Mouse (Mus musculus) embryonic facial prominence, embryonic 14.5 days (tissue): ENCODE data around the gene Ears2. TPM values are rescaled to one million over a fixed set of nuclear protein-coding genes. Genes with fewer than 3 reads are reported as not detected.
"Not testable (repeated sequence)": the region's sequence is repeated elsewhere in the genome, so short reads cannot be mapped to it uniquely, and the experiment has no call there.

Experiments
- ATAC-seq: fragments of 200-750 bp; cut with Nextera tagmentation; 2 replicates; pipeline ENCODE4 v1.8.0; 2017; ENCODE audit warnings: low read depth, moderate number of reproducible peaks, moderate TSS enrichment
- DNase-seq: peaks from one replicate; pipeline ENCODE4 v3.0.0-alpha.2; 2015; ENCODE audit warnings: low spot score
- H3K27ac ChIP-seq: fragments of 300-500 bp; sonication (generic); replicated peaks from 2 replicates; pipeline ENCODE4 v1.5.1; 2014; ENCODE audit warnings: low read depth, mild to moderate bottlenecking, low read length, moderate library complexity
- H3K27me3 ChIP-seq: fragments of 300-500 bp; sonication (generic); replicated peaks from 2 replicates; pipeline ENCODE4 v1.6.1; 2014; ENCODE audit warnings: low read length; ENCODE audit not compliant: control insufficient read depth, insufficient read depth
- H3K36me3 ChIP-seq: fragments of 300-500 bp; sonication (generic); 2 replicates; pipeline ENCODE4 v1.6.1; 2014; ENCODE audit warnings: low read length, mixed read lengths; ENCODE audit not compliant: control insufficient read depth, insufficient read depth
- H3K4me1 ChIP-seq: fragments of 300-500 bp; sonication (generic); 2 replicates; pipeline ENCODE4 v1.6.1; 2014; ENCODE audit warnings: antibody characterized with exemption, low read length; ENCODE audit not compliant: control insufficient read depth, insufficient read depth
- H3K4me2 ChIP-seq: fragments of 300-500 bp; sonication (generic); 2 replicates; pipeline ENCODE4 v1.6.1; 2014; ENCODE audit warnings: low read depth, mild to moderate bottlenecking, low read length, moderate library complexity, mixed read lengths
- H3K4me3 ChIP-seq: fragments of 300-500 bp; sonication (generic); 2 replicates; pipeline ENCODE4 v1.5.1; 2014; ENCODE audit warnings: low read depth, mild to moderate bottlenecking, low read length
- H3K9ac ChIP-seq: fragments of 300-500 bp; sonication (generic); 2 replicates; pipeline ENCODE4 v1.6.1; 2014; ENCODE audit warnings: low read depth, mild to moderate bottlenecking, low read length, moderate library complexity, mixed read lengths
- H3K9me3 ChIP-seq: fragments of 300-500 bp; sonication (generic); 2 replicates; pipeline ENCODE4 v1.6.1; 2016; ENCODE audit warnings: low read length; ENCODE audit not compliant: control insufficient read depth
- WGBS: fragments of 180-500 bp; shearing (Covaris S2); extraction: QIAGEN DNeasy Blood & Tissue Kit; methylation state at CpG from one replicate; pipeline ENCODE4 v1.1.7; 2014; 5-methylcytosine and 5-hydroxymethylcytosine counted together
- polyA plus RNA-seq: library from polyadenylated mRNA; unstranded; fragments of >200 nt; fragmentation: Nextera tagmentation; extraction: Ambion mirVana; gene quantifications from 2 replicates; pipeline ENCODE4 v1.2.1, GENCODE M21; 2014

Ears2 gene
- polyA plus RNA-seq = 17.3 and 19.0 TPM in 2 replicates

- Histone ChIP-seq H3K27ac (peak within 1 kb of the TSS; percentile 93), H3K9me3 (no peaks in the 10 kb centered on the region), H3K36me3 (peaks cover 39% of the 10 kb centered on the region), H3K4me2 (peak within 1 kb of the TSS; percentile 69), H3K27me3 (no peaks in the 10 kb centered on the region), H3K4me3 (peak within 1 kb of the TSS; percentile 100), H3K4me1 (peaks cover 19% of the 10 kb centered on the region), H3K9ac (peak within 1 kb of the TSS; percentile 97)
- ATAC-seq (peak; percentile 99), DNase-seq (peak; percentile 99)
- WGBS = under 1% methylated on average over 48 of the region's 60 CpGs
Measured at GRCm38 (mm10) chr7:122066945-122067516, at the start of gene Ears2, which contains the start of gene Ubfd1. TSS of gene Ears2 (minus strand) at chr7:122067263. TSS of gene Ubfd1 (plus strand) at chr7:122067175.

GRCm38 (mm10) chr7:122108206-122108605 lies 41.1 kb upstream of the Ears2 start:
- Histone ChIP-seq H3K9ac (no peak overlapping the region), H3K4me2 (no peak overlapping the region), H3K27me3 (no peaks in the 10 kb centered on the region), H3K9me3 (no peaks in the 10 kb centered on the region), H3K36me3 (peaks cover 36% of the 10 kb centered on the region), H3K4me1 (no peaks in the 10 kb centered on the region), H3K27ac (no peak overlapping the region), H3K4me3 (no peak overlapping the region)
- WGBS = 93% methylated on average over 6 of the region's 6 CpGs
- no peak for DNase-seq
- ATAC-seq = no peak

- Histone ChIP-seq H3K9ac (peak within 1 kb of the TSS; percentile 90), H3K4me1 (peaks cover 11% of the 10 kb centered on the region; the same call in 1 of the 2 replicates), H3K9me3 (no peaks in the 10 kb centered on the region), H3K27me3 (no peaks in the 10 kb centered on the region), H3K4me2 (peak within 1 kb of the TSS; percentile 81), H3K36me3 (peaks cover 18% of the 10 kb centered on the region; the same call in 1 of the 2 replicates), H3K4me3 (peak within 1 kb of the TSS; percentile 74), H3K27ac (no peak within 1 kb of the TSS; the same call in 1 of the 2 replicates)
- peak; percentile 94 for DNase-seq
- peak; percentile 99 for ATAC-seq
- 2% methylated on average over 13 of the region's 43 CpGs for WGBS
Measured at GRCm38 (mm10) chr7:122101747-122102244, 34.7 kb upstream of the Ears2 start, which contains the start of gene Ndufab1. TSS of gene Ndufab1 (minus strand) at chr7:122101886.

GRCm38 (mm10) chr7:122101014-122101746 lies 34.1 kb upstream of the Ears2 start:
- peak overlapping the region; percentile 90 for H3K9ac ChIP-seq
- H3K4me2 ChIP-seq = peak overlapping the region; percentile 81
- H3K27ac ChIP-seq, DNase-seq, H3K27me3 ChIP-seq, H3K9me3 ChIP-seq: not testable (repeated sequence)
- peaks cover 11% of the 10 kb centered on the region; the same call in 1 of the 2 replicates for H3K4me1 ChIP-seq
- peak overlapping the region; percentile 74 for H3K4me3 ChIP-seq
- H3K36me3 ChIP-seq = peaks cover 24% of the 10 kb centered on the region
- peak; percentile 58 for ATAC-seq
- 6% methylated on average over 23 of the region's 28 CpGs for WGBS

- 65% methylated on average over 4 of the region's 4 CpGs for WGBS
- Histone ChIP-seq H3K9me3 (no peaks in the 10 kb centered on the region), H3K4me3 (no peak overlapping the region), H3K9ac (no peak overlapping the region), H3K27me3 (no peaks in the 10 kb centered on the region), H3K36me3 (peaks cover 43% of the 10 kb centered on the region), H3K4me1 (peaks cover 11% of the 10 kb centered on the region; the same call in 1 of the 2 replicates), H3K4me2 (no peak overlapping the region), H3K27ac (no peak overlapping the region)
- ATAC-seq = no peak
- DNase-seq = peak; percentile 66
Measured at GRCm38 (mm10) chr7:122099222-122099621, 32.2 kb upstream of the Ears2 start.

- H3K27me3 ChIP-seq = no peaks in the 10 kb centered on the region
- H3K9ac ChIP-seq = no peak overlapping the region
- 94% methylated on average over 3 of the region's 3 CpGs for WGBS
- peaks cover 52% of the 10 kb centered on the region for H3K36me3 ChIP-seq
- peaks cover 11% of the 10 kb centered on the region; the same call in 1 of the 2 replicates for H3K4me1 ChIP-seq
- H3K4me3 ChIP-seq = no peak overlapping the region
- ATAC-seq (no peak), DNase-seq (no peak)
- no peaks in the 10 kb centered on the region for H3K9me3 ChIP-seq
- no peak overlapping the region for H3K27ac ChIP-seq
- H3K4me2 ChIP-seq = no peak overlapping the region
Measured at GRCm38 (mm10) chr7:122098009-122098408, 30.9 kb upstream of the Ears2 start.

- H3K9me3 ChIP-seq = no peaks in the 10 kb centered on the region
- no peaks in the 10 kb centered on the region for H3K27me3 ChIP-seq
- WGBS = 95% methylated on average over 2 of the region's 2 CpGs
- no peak overlapping the region for H3K4me2 ChIP-seq
- no peak overlapping the region for H3K27ac ChIP-seq
- H3K9ac ChIP-seq = no peak overlapping the region
- no peaks in the 10 kb centered on the region for H3K4me1 ChIP-seq
- no peak overlapping the region for H3K4me3 ChIP-seq
- ATAC-seq (no peak), DNase-seq (no peak)
- H3K36me3 ChIP-seq = peaks cover 81% of the 10 kb centered on the region
Measured at GRCm38 (mm10) chr7:122094564-122095330, 27.7 kb upstream of the Ears2 start.
